Mouse (Mus musculus): ENCODE data around the gene Cntnap5c.
A peak's percentile ranks its signal among the peaks of the same experiment; 100 is the strongest.
"Not testable (repeated sequence)": the region's sequence is repeated elsewhere in the genome, so short reads cannot be mapped to it uniquely, and the experiment has no call there.

The Cntnap5c gene

GRCm38 (mm10) chr17:57768622-57769610 lies at the start of gene Cntnap5c:
Gene Cntnap5c (plus strand): TSS chr17:57769570.
- peak; percentile 23 to 29 for DNase-seq

GRCm38 (mm10) chr17:57742119-57742518 lies 27.3 kb upstream of the Cntnap5c start, which contains the start of gene Gm21834:
Gene Gm21834 (minus strand): TSS chr17:57742219.
- no peak for DNase-seq

- no peak for DNase-seq
Observed at GRCm38 (mm10) chr17:57758033-57758432, 11.3 kb upstream of the Cntnap5c start.

DNA sequence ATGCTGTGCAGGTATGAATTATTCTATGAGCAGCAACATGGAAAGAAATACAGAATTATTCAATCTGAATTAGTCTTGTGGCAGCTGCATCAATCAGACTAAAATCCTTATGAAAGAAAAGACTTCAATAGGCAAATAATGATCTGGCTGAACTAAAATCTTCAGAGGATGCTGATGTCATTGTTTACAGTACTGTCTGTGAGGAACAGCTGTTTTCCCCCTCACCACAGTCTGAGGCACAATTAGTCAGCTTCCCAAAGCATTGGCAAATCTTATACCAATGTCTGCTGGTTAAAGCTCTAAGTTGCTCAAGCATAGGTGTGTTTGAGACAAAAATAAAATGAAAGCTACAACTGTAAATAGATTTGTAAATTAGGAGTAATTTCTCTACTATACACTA lies 2.1 kb upstream of the Cntnap5c start:
- DNase-seq, result no peak

DNA sequence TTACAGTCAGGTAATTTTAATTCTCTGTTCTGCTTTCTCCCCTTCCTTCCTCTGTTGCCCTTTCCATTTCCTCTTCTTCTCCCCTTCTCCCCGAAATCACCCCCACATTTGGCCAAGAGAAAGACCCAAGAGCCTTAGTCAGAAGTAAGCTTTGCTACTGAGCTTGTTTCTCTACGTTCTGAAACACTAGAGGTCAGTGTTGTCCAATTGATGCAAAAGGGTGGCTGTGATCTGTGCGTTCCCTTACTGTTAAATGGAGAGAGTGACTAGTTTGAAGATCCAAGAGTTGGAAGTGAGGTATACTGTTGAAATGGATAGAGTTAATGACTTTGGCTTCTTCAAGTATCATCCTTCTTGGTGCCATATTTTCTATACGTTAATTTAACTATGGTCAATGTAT lies 1.5 kb downstream of the Cntnap5c start:
- DNase-seq, result no peak

- DNase-seq, result no peak
Observed at GRCm38 (mm10) chr17:57788161-57788799, 18.9 kb downstream of the Cntnap5c start.

- no peak for DNase-seq
Observed at GRCm38 (mm10) chr17:57795408-57795807, 26.0 kb downstream of the Cntnap5c start.

GRCm38 (mm10) chr17:57796668-57797311 lies 27.4 kb downstream of the Cntnap5c start:
- no peak for DNase-seq

GRCm38 (mm10) chr17:57799414-57799985 lies 30.1 kb downstream of the Cntnap5c start:
- no peak for DNase-seq

- no peak for DNase-seq
Observed at GRCm38 (mm10) chr17:57801180-57801579, 31.8 kb downstream of the Cntnap5c start.

DNA sequence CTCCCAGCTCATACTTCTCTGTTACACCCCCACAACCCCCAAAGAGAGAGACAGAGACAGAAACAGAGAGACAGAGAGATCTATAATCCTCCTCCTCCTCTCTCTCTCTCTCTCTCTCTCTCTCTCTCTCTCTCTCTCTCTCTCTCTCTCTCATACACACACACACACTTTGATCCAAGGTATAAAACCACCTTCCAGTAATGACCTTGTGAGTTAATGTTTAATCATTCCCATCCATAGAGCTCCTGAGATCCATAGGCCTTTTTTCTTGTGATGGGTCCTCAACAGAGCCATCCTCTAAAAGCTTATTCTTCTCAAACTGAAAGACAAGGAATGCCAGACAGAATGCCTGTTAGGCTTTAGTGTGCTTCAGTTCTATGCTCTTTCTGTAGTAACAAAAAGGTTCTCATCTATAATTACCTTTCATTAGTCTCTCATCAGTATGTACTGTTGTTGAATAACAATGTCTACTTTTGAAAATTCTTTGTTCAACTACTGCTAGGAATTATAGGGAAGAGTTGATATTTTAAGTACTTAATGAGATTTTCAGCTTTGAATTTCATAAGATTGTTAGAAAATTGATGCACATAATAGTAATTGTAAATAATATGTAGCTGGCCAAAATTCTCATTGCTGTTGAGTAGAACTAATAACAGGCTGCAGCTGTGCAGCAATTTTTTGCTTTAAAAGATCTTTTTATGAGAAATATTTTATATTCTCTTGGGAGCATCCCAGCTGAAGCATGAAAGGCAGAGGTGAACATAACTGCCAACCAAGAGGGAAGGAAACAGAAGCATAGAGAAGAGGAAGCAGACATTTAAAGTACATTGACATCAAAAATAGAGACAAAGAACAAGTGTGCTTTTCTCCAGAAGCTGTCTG lies 68.0 kb downstream of the Cntnap5c start:
- DNase-seq, result no peak

- not testable (repeated sequence) for DNase-seq
Observed at GRCm38 (mm10) chr17:57855811-57856210, 86.4 kb downstream of the Cntnap5c start.

GRCm38 (mm10) chr17:57865996-57866395 lies 96.6 kb downstream of the Cntnap5c start:
- DNase-seq, result no peak

DNA sequence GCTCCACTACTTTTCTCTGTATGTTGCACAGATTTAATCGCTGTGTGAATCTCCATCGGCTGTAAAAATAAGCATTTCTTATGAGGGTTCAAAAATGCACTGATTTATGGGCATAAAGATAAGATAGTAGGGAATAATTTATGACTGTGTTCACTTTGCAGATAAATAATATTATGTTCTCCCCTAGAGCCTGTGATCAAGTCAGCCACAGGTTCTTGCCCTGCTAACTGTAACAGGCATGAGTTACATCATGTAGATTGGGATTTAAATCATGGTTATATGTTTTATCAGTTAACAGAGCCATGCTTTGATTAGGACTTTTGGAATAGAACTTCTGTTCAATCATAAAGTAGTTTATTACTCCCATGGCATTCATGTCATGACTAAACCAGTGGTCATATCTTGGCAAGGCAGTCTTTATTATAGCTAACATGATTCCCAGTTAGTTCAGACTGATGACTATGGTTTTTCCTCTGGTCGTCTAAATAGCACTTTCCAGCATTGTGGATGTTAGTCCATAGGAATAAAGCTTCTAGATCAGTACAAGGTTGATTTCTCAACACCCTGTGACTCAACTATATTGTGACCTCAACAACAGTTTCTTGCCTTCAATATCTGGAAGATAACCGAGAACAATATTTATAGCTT lies 118.5 kb downstream of the Cntnap5c start:
- no peak for DNase-seq

DNA sequence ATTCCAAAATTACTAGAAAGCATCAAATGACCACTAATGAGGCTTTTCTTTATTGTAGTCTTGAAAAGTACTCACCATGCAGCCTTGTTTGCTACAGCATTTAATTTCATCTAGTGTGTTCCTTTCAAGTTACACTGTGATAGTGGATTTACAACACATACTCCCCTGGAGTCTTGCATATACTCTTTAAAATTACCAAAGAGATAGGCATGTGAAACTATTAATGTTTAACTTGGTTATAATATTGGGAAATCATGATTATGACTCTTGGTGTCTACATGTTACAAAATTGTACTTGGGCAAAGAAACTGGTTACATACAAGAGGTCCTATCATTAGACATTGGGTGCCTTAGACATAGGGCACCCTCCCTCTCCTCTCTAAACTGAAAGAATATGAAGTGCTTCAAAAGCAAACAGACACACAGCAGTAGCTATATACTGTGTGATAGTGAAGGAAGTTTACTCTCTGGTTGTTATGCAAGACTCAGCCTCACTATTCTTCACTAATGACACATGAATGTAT lies 142.5 kb downstream of the Cntnap5c start:
- no peak for DNase-seq

- DNase-seq, result no peak
Observed at GRCm38 (mm10) chr17:57984230-57984629, 214.9 kb downstream of the Cntnap5c start.

DNA sequence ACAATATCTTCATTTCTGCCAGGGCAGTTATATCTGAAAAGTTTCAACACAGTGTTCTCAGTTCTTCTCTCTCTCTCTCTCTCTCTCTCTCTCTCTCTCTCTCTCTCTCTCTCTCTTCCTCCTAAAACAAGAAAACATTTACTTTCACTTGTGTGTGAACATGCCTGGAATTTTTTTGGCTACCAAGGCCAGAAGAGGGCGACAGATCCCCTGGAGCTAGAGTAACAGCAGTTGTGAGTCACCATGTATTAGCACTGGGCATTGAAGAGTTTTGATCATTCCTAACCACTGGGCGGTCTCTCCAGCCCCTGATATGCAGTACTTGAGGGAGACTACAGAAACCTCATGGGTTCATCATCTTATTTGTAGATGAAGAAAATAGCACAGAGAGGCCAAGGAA lies 219.1 kb downstream of the Cntnap5c start:
- DNase-seq, result no peak

- DNase-seq, result no peak
Observed at GRCm38 (mm10) chr17:57996461-57996860, 227.1 kb downstream of the Cntnap5c start.

DNA sequence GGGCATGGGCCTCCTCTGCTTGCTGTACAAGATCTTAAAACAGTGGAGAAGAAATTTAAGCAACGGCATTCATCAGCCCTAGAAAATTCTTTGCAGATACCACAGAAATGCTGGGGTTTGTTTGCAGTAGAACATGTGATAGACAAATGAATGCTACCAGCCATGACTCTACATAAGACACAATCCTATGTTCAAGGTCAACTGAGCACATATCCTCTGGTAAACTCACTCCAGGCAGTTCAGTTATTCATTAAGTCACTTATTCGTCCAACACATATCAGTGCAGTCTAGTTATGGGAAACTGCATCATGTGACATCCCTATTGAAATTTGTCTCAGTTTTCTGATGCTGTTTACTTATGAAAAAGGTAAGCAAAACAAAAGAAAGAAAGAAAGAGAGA lies 229.7 kb downstream of the Cntnap5c start:
- DNase-seq, result no peak

DNA sequence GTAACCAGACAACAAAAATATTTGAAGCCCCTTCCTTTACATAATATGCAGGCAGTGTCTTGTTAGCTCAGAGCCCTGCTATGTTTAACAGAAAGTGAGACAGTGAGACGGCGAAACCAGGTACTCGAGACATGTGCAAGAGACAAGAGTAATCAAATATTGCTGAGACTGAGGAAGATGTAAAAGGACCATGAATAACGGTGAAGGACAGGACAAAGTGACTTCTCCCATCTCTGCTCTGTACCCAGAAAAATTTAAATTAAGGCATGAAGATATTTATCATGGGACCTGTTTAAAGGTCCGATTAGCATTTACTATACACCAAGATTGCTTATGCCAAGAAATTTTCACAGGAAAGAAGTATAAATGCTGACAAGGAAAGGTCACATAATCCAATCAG lies 233.5 kb downstream of the Cntnap5c start:
- no peak for DNase-seq

GRCm38 (mm10) chr17:58003322-58003721 lies 234.0 kb downstream of the Cntnap5c start:
- DNase-seq, result no peak
